Mouse (Mus musculus) kidney, postnatal 14 days (tissue): ENCODE results near the gene Snx7.
A peak's percentile ranks its signal among the peaks of the same experiment; 100 is the strongest.

Source experiments
- DNase-seq: peaks from one replicate; pipeline ENCODE4 v3.0.0; 2022; ENCODE audit warnings: mixed read lengths

The Snx7 gene

GRCm38 (mm10) chr3:117814218-117814617 is 54.5 kb downstream of the Snx7 start:
- no peak for DNase-seq

GRCm38 (mm10) chr3:117812135-117812534 is 56.6 kb downstream of the Snx7 start:
- DNase-seq, result no peak

GRCm38 (mm10) chr3:117805782-117806181 is 63.0 kb downstream of the Snx7 start:
- no peak for DNase-seq

GRCm38 (mm10) chr3:117794501-117794900 is 74.2 kb downstream of the Snx7 start:
- DNase-seq, result no peak

- no peak for DNase-seq
These were observed 76.8 kb downstream of the Snx7 start for GRCm38 (mm10) chr3:117791951-117792350.

GRCm38 (mm10) chr3:117791273-117791672 is 77.5 kb downstream of the Snx7 start:
- DNase-seq, result no peak

- peak; percentile 24 for DNase-seq
These were observed 79.7 kb downstream of the Snx7 start for GRCm38 (mm10) chr3:117788800-117789693.

GRCm38 (mm10) chr3:117787247-117787646 is 81.5 kb downstream of the Snx7 start:
- DNase-seq, result peak; percentile 46

GRCm38 (mm10) chr3:117752151-117752757 is 116.5 kb downstream of the Snx7 start:
- DNase-seq, result no peak

- DNase-seq, result no peak
These were observed 117.1 kb downstream of the Snx7 start for GRCm38 (mm10) chr3:117751665-117752064.

GRCm38 (mm10) chr3:117749256-117749655 is 119.5 kb downstream of the Snx7 start:
- no peak for DNase-seq

GRCm38 (mm10) chr3:117739760-117740159 is 129.0 kb downstream of the Snx7 start:
- no peak for DNase-seq

GRCm38 (mm10) chr3:117732661-117733060 is 136.1 kb downstream of the Snx7 start:
- DNase-seq, result no peak
